Mouse (Mus musculus) cerebellum, adult 11 months (tissue): Measurements from ENCODE around the gene Gm28048.

ENCODE experiments used
- DNase-seq: peaks from one replicate; pipeline ENCODE4 v3.0.0; 2022

The Gm28048 gene

GRCm38 (mm10) chr11:22981984-22982757 lies at the start of gene Gm28048, which contains the start of gene Commd1:
Gene Gm28048, minus strand, starts transcription at chr11:22982090.
Gene Commd1, minus strand, starts transcription at chr11:22982382.
- DNase-seq, result peak; percentile 94

- DNase-seq, result no peak
Measured at GRCm38 (mm10) chr11:23029399-23029798, 47.5 kb upstream of the Gm28048 start.

GRCm38 (mm10) chr11:23028957-23029356 lies 47.1 kb upstream of the Gm28048 start:
- DNase-seq, result no peak

GRCm38 (mm10) chr11:23024169-23024568 lies 42.3 kb upstream of the Gm28048 start:
- DNase-seq, result no peak

- no peak for DNase-seq
Measured at GRCm38 (mm10) chr11:23023155-23023554, 41.3 kb upstream of the Gm28048 start.

GRCm38 (mm10) chr11:23020841-23021240 lies 39.0 kb upstream of the Gm28048 start:
- no peak for DNase-seq

GRCm38 (mm10) chr11:23020116-23020770 lies 38.4 kb upstream of the Gm28048 start:
- no peak for DNase-seq

- DNase-seq, result no peak
Measured at GRCm38 (mm10) chr11:23017943-23018342, 36.1 kb upstream of the Gm28048 start.

GRCm38 (mm10) chr11:23014996-23015395 lies 33.1 kb upstream of the Gm28048 start:
- DNase-seq, result no peak

- DNase-seq, result no peak
Measured at GRCm38 (mm10) chr11:23013580-23014294, 31.8 kb upstream of the Gm28048 start.

- DNase-seq, result no peak
Measured at GRCm38 (mm10) chr11:23013096-23013495, 31.2 kb upstream of the Gm28048 start.

GRCm38 (mm10) chr11:23008824-23009200 lies 26.9 kb upstream of the Gm28048 start:
- DNase-seq, result no peak

GRCm38 (mm10) chr11:23008181-23008823 lies 26.4 kb upstream of the Gm28048 start:
- peak; percentile 80 for DNase-seq

GRCm38 (mm10) chr11:23007481-23008180 lies 25.7 kb upstream of the Gm28048 start, which contains the start of gene Fam161a:
Gene Fam161a, plus strand, starts transcription at chr11:23007531.
- peak; percentile 76 for DNase-seq

GRCm38 (mm10) chr11:23007166-23007480 lies 25.2 kb upstream of the Gm28048 start:
- no peak for DNase-seq

- DNase-seq, result no peak
Measured at GRCm38 (mm10) chr11:23005276-23005675, 23.4 kb upstream of the Gm28048 start.

GRCm38 (mm10) chr11:22998308-22998707 lies 16.4 kb upstream of the Gm28048 start:
- DNase-seq, result no peak

GRCm38 (mm10) chr11:22995461-22995860 lies 13.6 kb upstream of the Gm28048 start:
- no peak for DNase-seq

GRCm38 (mm10) chr11:22994271-22994670 lies 12.4 kb upstream of the Gm28048 start:
- no peak for DNase-seq

- DNase-seq, result no peak
Measured at GRCm38 (mm10) chr11:22991218-22991835, 9.4 kb upstream of the Gm28048 start.

GRCm38 (mm10) chr11:22990393-22991126 lies 8.7 kb upstream of the Gm28048 start, which contains the start of gene Cct4:
Gene Cct4, plus strand, starts transcription at chr11:22990519.
- DNase-seq, result peak; percentile 88
